Mouse (Mus musculus): ENCODE results near the gene Azi2.

DNA sequence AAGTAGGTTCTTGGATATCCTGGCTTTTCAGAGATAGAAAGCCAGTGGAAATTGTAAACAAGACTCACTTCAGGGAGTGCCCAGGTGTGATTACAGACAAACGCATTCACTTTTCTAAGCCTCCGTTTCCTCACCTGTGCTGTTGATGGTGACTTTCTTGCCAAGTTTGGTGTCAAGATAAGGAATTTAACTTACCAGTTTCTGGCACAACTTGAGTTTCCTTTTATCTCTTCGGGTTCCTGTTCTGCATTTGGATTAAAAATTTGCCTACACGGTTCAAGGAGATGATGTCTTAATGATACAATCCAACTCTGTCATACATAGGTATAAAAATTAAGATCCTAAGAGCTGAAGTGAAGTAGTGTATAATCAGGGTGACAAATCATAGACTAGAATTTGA is 2.4 kb downstream of the Azi2 start:
- TF ChIP-seq POLR2A (IDR thresholded peaks at IDR 0.05; ENCODE audit: borderline replicate concordance, extremely low read depth, low read depth, low read length) (no peak), CTCF (IDR thresholded peaks at IDR 0.05; ENCODE audit: insufficient read depth, low read length) (no peak)

Measured in lung, adult 2 months (tissue).